Mouse (Mus musculus): ENCODE data around the gene Ncoa3. TPM values are rescaled to one million over a fixed set of nuclear protein-coding genes. Genes with fewer than 3 reads are reported as not detected.

The Ncoa3 gene
- polyA plus RNA-seq, 1 experiment from 2014 or later: 4.2 TPM

DNA sequence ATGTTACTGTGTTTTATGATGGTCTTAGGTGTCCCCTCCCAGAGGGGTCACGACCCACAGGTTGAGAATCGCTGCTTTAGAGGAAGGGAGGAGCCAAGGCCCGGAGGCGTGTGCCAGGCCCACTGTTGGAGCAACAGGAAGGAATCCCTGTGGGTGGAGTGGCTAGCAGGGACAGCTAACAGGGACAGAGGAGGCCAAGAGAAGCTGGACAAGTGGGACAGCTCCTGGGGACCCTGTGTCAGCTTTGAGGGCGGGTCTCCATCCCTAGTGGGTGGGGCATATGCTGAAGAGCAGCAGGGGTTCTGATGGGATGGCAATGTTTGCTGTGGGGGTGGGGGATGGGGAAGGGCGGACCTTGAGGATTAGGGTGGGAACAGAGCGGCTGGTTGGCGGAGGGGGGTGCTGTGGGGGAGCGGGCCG is 119.4 kb downstream of the Ncoa3 start:
- 54% methylated on average over 10 of the region's 10 CpGs for WGBS (ENCODE audit: insufficient replicate concordance)
- Histone ChIP-seq H3K36me3 (ENCODE audit: control insufficient read depth, insufficient read depth) (no peaks in the 10 kb centered on the region), H3K4me3 (ENCODE audit: low read depth, low read length) (no peak overlapping the region)

GRCm38 (mm10) chr2:166112986-166113385 is 120.5 kb downstream of the Ncoa3 start:
- no peaks in the 10 kb centered on the region for H3K9me3 ChIP-seq (replicated peaks; ENCODE audit: control insufficient read depth, low read length)
- no peaks in the 10 kb centered on the region for H3K27me3 ChIP-seq (ENCODE audit: control insufficient read depth, insufficient read depth, low read depth, low read length)
- no peak overlapping the region for H3K9ac ChIP-seq (ENCODE audit: low read depth, low read length)
- H3K36me3 ChIP-seq (ENCODE audit: control insufficient read depth, insufficient read depth): no peaks in the 10 kb centered on the region
- H3K27ac ChIP-seq (ENCODE audit: low read length): no peak overlapping the region
- WGBS (ENCODE audit: insufficient replicate concordance): 75% methylated on average over 11 of the region's 11 CpGs
- H3K4me2 ChIP-seq (ENCODE audit: low read depth, low read length): no peak overlapping the region
- no peak for ATAC-seq (ENCODE audit: low read depth)
- H3K4me3 ChIP-seq (ENCODE audit: low read depth, low read length): no peak overlapping the region
- no peaks in the 10 kb centered on the region for H3K4me1 ChIP-seq (ENCODE audit: control insufficient read depth, low read depth, low read length)

More for the DNA sequence above, 119.4 kb downstream of the Ncoa3 start:
- H3K4me1 ChIP-seq (ENCODE audit: control insufficient read depth, low read depth, low read length): no peaks in the 10 kb centered on the region
- no peak overlapping the region for H3K27ac ChIP-seq (ENCODE audit: low read length)
- ATAC-seq (ENCODE audit: low read depth): no peak
- H3K4me2 ChIP-seq (ENCODE audit: low read depth, low read length): no peak overlapping the region
- no peak overlapping the region for H3K9ac ChIP-seq (ENCODE audit: low read depth, low read length)
- H3K9me3 ChIP-seq (replicated peaks; ENCODE audit: control insufficient read depth, low read length): no peaks in the 10 kb centered on the region
- H3K27me3 ChIP-seq (ENCODE audit: control insufficient read depth, insufficient read depth, low read depth, low read length): no peaks in the 10 kb centered on the region

DNA sequence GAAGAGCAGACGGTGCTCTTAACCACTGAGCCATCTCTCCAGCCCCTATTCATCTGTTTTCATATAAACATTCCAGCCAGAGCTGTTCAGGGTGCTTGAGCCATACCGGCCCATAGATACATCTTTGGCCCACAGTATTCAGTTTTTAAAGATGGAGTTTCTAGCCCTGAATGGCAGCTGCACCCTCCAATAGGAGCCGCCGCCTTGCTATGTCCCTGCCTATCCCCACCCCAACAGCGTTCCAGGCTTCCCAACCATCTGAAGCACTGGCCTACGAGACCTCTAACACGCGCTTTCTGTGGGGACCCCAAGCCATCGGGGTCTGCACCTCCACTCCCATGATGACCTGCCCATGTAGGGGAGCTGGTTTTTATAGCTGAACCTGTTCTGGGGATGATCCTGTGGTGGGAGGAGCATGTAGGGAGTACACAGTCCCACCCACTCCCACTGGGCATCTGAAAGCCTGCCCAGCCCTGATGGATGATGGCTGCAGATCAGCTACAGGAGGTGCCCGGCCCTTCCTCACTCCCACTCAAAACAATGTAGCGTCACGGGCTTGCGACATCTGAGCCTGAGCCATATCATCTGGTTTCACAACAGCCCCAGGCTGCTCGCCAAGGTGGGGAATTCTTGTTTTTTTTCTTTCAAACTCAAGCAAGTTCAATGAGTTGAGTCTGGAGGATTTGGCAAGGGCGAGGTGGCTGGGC is 123.3 kb downstream of the Ncoa3 start:
- no peaks in the 10 kb centered on the region for H3K36me3 ChIP-seq (ENCODE audit: control insufficient read depth, insufficient read depth)
- H3K4me3 ChIP-seq (ENCODE audit: low read depth, low read length): no peak overlapping the region
- WGBS (ENCODE audit: insufficient replicate concordance): 66% methylated on average over 15 of the region's 15 CpGs
- H3K9me3 ChIP-seq (replicated peaks; ENCODE audit: control insufficient read depth, low read length): no peaks in the 10 kb centered on the region
- ATAC-seq (ENCODE audit: low read depth): no peak
- H3K4me2 ChIP-seq (ENCODE audit: low read depth, low read length): no peak overlapping the region
- H3K27me3 ChIP-seq (ENCODE audit: control insufficient read depth, insufficient read depth, low read depth, low read length): no peaks in the 10 kb centered on the region
- H3K9ac ChIP-seq (ENCODE audit: low read depth, low read length): no peak overlapping the region
- H3K4me1 ChIP-seq (ENCODE audit: control insufficient read depth, low read depth, low read length): no peaks in the 10 kb centered on the region
- H3K27ac ChIP-seq (ENCODE audit: low read length): no peak overlapping the region

DNA sequence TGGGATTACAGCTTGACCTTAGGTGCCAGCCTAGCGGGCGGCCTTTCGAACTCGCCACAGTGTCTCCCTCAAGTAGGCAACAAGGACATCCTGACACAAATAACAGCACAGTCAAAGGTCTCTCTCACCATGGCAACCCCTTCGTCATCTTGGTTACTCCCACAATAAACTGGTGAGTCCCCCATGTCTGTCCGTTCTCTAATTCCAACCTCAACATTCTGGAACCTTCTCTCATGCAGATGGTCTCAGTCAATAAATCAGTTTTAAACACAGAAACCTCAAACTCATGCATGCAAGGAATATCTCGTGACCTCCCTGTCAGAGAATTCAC is 123.8 kb downstream of the Ncoa3 start:
- Histone ChIP-seq H3K4me1 (ENCODE audit: control insufficient read depth, low read depth, low read length) (no peaks in the 10 kb centered on the region), H3K4me2 (ENCODE audit: low read depth, low read length) (no peak overlapping the region), H3K4me3 (ENCODE audit: low read depth, low read length) (no peak overlapping the region), H3K9ac (ENCODE audit: low read depth, low read length) (no peak overlapping the region), H3K9me3 (replicated peaks; ENCODE audit: control insufficient read depth, low read length) (no peaks in the 10 kb centered on the region), H3K27ac (ENCODE audit: low read length) (no peak overlapping the region), H3K36me3 (ENCODE audit: control insufficient read depth, insufficient read depth) (no peaks in the 10 kb centered on the region), H3K27me3 (ENCODE audit: control insufficient read depth, insufficient read depth, low read depth, low read length) (no peaks in the 10 kb centered on the region)
- no peak for ATAC-seq (ENCODE audit: low read depth)
- 75% methylated on average over 7 of the region's 7 CpGs for WGBS (ENCODE audit: insufficient replicate concordance)

DNA sequence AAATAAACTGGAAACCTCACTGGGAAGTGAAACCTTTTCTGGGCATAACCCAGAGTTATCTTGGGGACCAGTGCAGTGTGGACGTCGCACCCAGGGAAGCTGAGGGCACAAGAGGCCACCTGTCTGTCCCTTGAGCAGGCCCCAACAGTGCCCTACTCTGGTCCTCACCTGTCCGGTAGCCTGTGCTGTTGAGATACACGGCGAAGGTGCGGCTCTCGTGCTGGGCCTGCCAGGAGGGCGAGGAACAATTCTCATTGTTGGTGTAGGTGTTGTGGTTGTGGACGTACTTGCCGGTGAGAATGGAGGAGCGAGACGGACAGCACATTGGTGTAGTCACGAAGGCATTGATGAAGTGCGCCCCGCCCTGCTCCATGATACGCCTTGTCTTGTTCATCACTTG is 124.3 kb downstream of the Ncoa3 start:
- Histone ChIP-seq H3K4me1 (ENCODE audit: control insufficient read depth, low read depth, low read length) (no peaks in the 10 kb centered on the region), H3K9ac (ENCODE audit: low read depth, low read length) (no peak overlapping the region), H3K27ac (ENCODE audit: low read length) (no peak overlapping the region), H3K4me2 (ENCODE audit: low read depth, low read length) (no peak overlapping the region), H3K36me3 (ENCODE audit: control insufficient read depth, insufficient read depth) (no peaks in the 10 kb centered on the region), H3K27me3 (ENCODE audit: control insufficient read depth, insufficient read depth, low read depth, low read length) (no peaks in the 10 kb centered on the region), H3K4me3 (ENCODE audit: low read depth, low read length) (no peak overlapping the region), H3K9me3 (replicated peaks; ENCODE audit: control insufficient read depth, low read length) (no peaks in the 10 kb centered on the region)
- no peak for ATAC-seq (ENCODE audit: low read depth)
- WGBS (ENCODE audit: insufficient replicate concordance): 74% methylated on average over 16 of the region's 16 CpGs

DNA sequence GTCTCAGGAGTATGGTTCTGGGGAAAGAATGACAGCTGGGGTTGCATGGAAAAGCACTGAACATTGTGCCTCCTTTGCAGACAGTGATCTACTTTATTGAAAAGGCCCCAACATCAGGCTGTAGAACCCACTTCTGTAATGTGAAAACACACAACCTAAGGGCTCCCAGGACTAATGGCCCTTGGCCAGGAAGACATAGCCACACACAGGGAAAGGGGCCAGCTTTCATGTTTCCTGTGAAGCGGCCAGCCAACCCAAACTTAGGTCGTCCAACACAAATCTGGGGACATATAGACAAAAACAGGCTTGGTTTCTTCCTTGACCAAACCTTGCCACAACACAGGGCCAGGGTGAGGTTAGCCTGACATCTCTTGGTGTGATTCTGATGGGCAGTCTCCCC is 127.6 kb downstream of the Ncoa3 start:
- no peak overlapping the region for H3K4me2 ChIP-seq (ENCODE audit: low read depth, low read length)
- ATAC-seq (ENCODE audit: low read depth): no peak
- no peak overlapping the region for H3K27ac ChIP-seq (ENCODE audit: low read length)
- H3K36me3 ChIP-seq (ENCODE audit: control insufficient read depth, insufficient read depth): no peaks in the 10 kb centered on the region
- no peak overlapping the region for H3K4me3 ChIP-seq (ENCODE audit: low read depth, low read length)
- 42% methylated on average over 2 of the region's 2 CpGs for WGBS (ENCODE audit: insufficient replicate concordance)
- H3K4me1 ChIP-seq (ENCODE audit: control insufficient read depth, low read depth, low read length): no peaks in the 10 kb centered on the region
- H3K9me3 ChIP-seq (replicated peaks; ENCODE audit: control insufficient read depth, low read length): no peaks in the 10 kb centered on the region
- no peaks in the 10 kb centered on the region for H3K27me3 ChIP-seq (ENCODE audit: control insufficient read depth, insufficient read depth, low read depth, low read length)
- no peak overlapping the region for H3K9ac ChIP-seq (ENCODE audit: low read depth, low read length)

DNA sequence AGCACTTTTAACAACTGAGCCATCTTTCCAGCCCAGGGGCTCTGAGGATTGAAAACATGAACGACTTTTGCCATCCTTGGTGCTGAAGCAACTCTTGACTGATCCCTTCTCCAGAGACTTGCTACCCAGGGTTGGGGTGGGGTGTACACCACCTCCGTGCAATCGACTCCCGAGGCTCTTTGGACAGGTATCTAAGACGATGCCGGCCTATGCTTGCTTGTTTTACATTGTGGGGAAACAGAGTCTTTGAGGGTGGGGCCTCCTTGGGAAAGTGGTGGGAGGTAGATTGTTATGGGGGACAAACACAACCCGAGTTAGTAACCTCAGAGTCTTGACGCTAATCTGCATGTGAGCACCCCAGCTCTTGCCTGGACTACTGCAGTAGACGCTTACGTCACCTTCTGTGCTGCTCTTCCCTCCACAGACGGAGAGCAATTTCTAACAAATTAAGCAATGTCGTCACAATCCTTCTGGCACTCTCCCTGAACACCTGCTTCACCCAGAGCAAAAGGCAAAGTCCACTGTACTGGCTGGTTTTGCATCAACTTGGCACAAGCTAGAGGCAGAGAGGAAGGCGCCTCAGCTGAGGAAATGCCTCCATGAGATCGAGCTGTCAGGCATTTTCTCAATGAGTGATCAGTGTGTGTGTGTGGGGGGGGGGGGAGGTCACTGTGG is 129.4 kb downstream of the Ncoa3 start:
- Histone ChIP-seq H3K4me1 (ENCODE audit: control insufficient read depth, low read depth, low read length) (no peaks in the 10 kb centered on the region), H3K27ac (ENCODE audit: low read length) (no peak overlapping the region), H3K4me3 (ENCODE audit: low read depth, low read length) (no peak overlapping the region), H3K4me2 (ENCODE audit: low read depth, low read length) (no peak overlapping the region), H3K36me3 (ENCODE audit: control insufficient read depth, insufficient read depth) (no peaks in the 10 kb centered on the region), H3K9ac (ENCODE audit: low read depth, low read length) (no peak overlapping the region), H3K9me3 (replicated peaks; ENCODE audit: control insufficient read depth, low read length) (no peaks in the 10 kb centered on the region), H3K27me3 (ENCODE audit: control insufficient read depth, insufficient read depth, low read depth, low read length) (no peaks in the 10 kb centered on the region)
- 60% methylated on average over 14 of the region's 14 CpGs for WGBS (ENCODE audit: insufficient replicate concordance)
- ATAC-seq (ENCODE audit: low read depth): no peak

DNA sequence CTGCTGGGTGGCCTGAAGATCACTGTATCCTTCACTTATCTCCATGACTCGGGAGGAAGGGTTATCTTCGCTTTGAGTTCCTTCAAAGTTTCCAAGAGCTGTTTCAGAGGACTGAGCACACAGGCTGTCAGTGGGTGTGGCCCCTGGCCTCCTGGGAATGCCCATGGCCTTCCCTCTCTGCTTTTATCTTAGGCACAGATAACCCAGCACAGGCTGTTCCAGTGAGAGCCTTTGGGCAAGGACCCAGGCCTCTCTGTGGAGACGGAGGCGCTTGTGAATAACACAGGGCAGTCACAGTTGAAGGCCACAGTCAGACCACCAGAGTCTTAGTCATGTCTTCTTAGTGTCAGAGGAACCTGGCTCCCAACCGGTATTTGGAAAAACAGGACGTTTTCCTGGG is 130.3 kb downstream of the Ncoa3 start:
- H3K36me3 ChIP-seq (ENCODE audit: control insufficient read depth, insufficient read depth): no peaks in the 10 kb centered on the region
- no peak overlapping the region for H3K4me3 ChIP-seq (ENCODE audit: low read depth, low read length)
- no peaks in the 10 kb centered on the region for H3K4me1 ChIP-seq (ENCODE audit: control insufficient read depth, low read depth, low read length)
- no peaks in the 10 kb centered on the region for H3K27me3 ChIP-seq (ENCODE audit: control insufficient read depth, insufficient read depth, low read depth, low read length)
- 68% methylated on average over 6 of the region's 6 CpGs for WGBS (ENCODE audit: insufficient replicate concordance)
- H3K9me3 ChIP-seq (replicated peaks; ENCODE audit: control insufficient read depth, low read length): no peaks in the 10 kb centered on the region
- ATAC-seq (ENCODE audit: low read depth): no peak
- no peak overlapping the region for H3K9ac ChIP-seq (ENCODE audit: low read depth, low read length)
- no peak overlapping the region for H3K4me2 ChIP-seq (ENCODE audit: low read depth, low read length)
- no peak overlapping the region for H3K27ac ChIP-seq (ENCODE audit: low read length)
